Mouse (Mus musculus): ENCODE measurements around the gene Coch. TPM values are rescaled to one million over a fixed set of nuclear protein-coding genes. Genes with fewer than 3 reads are reported as not detected.
"Not testable (repeated sequence)": the region's sequence is repeated elsewhere in the genome, so short reads cannot be mapped to it uniquely, and the experiment has no call there.

Gene Coch
- total RNA-seq, 2 experiments from 2014 or later: 27.4 to 30.9 TPM

GRCm38 (mm10) chr12:51633481-51633880 lies 40.3 kb downstream of the Coch start:
- DNase-seq (ENCODE audit: low spot score in 2 of 2): no peak
- intact Hi-C loops (cut with DNase I): no loop called here

- intact Hi-C loops (cut with DNase I): no loop called here
- DNase-seq (ENCODE audit: low spot score in 2 of 2): no peak
Observed at GRCm38 (mm10) chr12:51636260-51636659, 43.1 kb downstream of the Coch start.

GRCm38 (mm10) chr12:51636689-51637470 lies 43.7 kb downstream of the Coch start:
- DNase-seq (ENCODE audit: low spot score in 2 of 2): no peak
- intact Hi-C loops (cut with DNase I): no loop called here

- intact Hi-C loops (cut with DNase I): no loop called here
- no peak for DNase-seq (ENCODE audit: low spot score in 2 of 2)
Observed at GRCm38 (mm10) chr12:51641871-51642270, 48.7 kb downstream of the Coch start.

- intact Hi-C loops (cut with DNase I): loop anchor here (5.0 kb wide), 1 partner anchor 103 kb away; no protein-coding TSS in a partner anchor
- DNase-seq (ENCODE audit: low spot score in 2 of 2): not testable (repeated sequence)
Observed at GRCm38 (mm10) chr12:51649401-51649800, 56.3 kb downstream of the Coch start.

Other genes with a start within 250 kb of the Coch start
- 10 to 100 TPM in 1 of 2 experiments, 1 to 10 TPM in 1; 7.8 to 10.4 TPM for gene G2e3, start 245.3 kb upstream of the Coch start, total RNA-seq (2021)
- 10 to 100 TPM; 37.3 to 38.3 TPM for gene Scfd1, start 215.8 kb upstream of the Coch start, total RNA-seq (2021)
- 10 to 100 TPM; 56.2 to 56.7 TPM for gene Ap4s1, start 97.7 kb downstream of the Coch start, total RNA-seq (2021)
- 10 to 100 TPM; 78.0 to 94.4 TPM for gene Strn3, start 98.6 kb downstream of the Coch start, total RNA-seq (2021)
- gene Hectd1, start 236.2 kb downstream of the Coch start, total RNA-seq (2021): 10 to 100 TPM; 80.3 to 85.1 TPM